Mouse (Mus musculus) midbrain, embryonic 12.5 days (tissue): Measurements from ENCODE around the gene Klhl21. TPM values are rescaled to one million over a fixed set of nuclear protein-coding genes. Genes with fewer than 3 reads are reported as not detected.

ENCODE experiments used
- ATAC-seq: fragments of 200-750 bp; cut with Nextera tagmentation; 2 replicates; pipeline ENCODE4 v1.8.0; 2017; ENCODE audit warnings: low read depth, moderate TSS enrichment, moderate library complexity; ENCODE audit not compliant: low FRiP score
- H3K27ac ChIP-seq: fragments of 300-500 bp; sonication (generic); replicated peaks from 2 replicates; pipeline ENCODE4 v1.5.1; 2016; ENCODE audit warnings: mild to moderate bottlenecking
- H3K27me3 ChIP-seq: fragments of 300-500 bp; sonication (generic); 2 replicates; pipeline ENCODE4 v1.6.1; 2016; ENCODE audit warnings: mild to moderate bottlenecking
- H3K36me3 ChIP-seq: fragments of 300-500 bp; sonication (generic); 2 replicates; pipeline ENCODE4 v1.6.1; 2016
- H3K4me1 ChIP-seq: fragments of 300-500 bp; sonication (generic); 2 replicates; pipeline ENCODE4 v1.6.1; 2016
- H3K4me2 ChIP-seq: fragments of 300-500 bp; sonication (generic); replicated peaks from 2 replicates; pipeline ENCODE4 v1.6.1; 2016; ENCODE audit warnings: mild to moderate bottlenecking, moderate library complexity
- H3K4me3 ChIP-seq: fragments of 300-500 bp; sonication (generic); 2 replicates; pipeline ENCODE4 v1.5.1; 2016; ENCODE audit warnings: mild to moderate bottlenecking
- H3K9ac ChIP-seq: fragments of 300-500 bp; sonication (generic); replicated peaks from 2 replicates; pipeline ENCODE4 v1.6.1; 2016; ENCODE audit warnings: mild to moderate bottlenecking, moderate library complexity
- H3K9me3 ChIP-seq: fragments of 300-500 bp; sonication (generic); 2 replicates; pipeline ENCODE4 v1.6.1; 2016; ENCODE audit warnings: mild to moderate bottlenecking
- WGBS: fragments of 180-500 bp; shearing (Covaris S2); methylation state at CpG from one replicate; pipeline ENCODE4 v1.1.7; 2016; 5-methylcytosine and 5-hydroxymethylcytosine counted together
- polyA plus RNA-seq: library from polyadenylated mRNA; unstranded; fragments of >200 nt; fragmentation: Nextera tagmentation; extraction: Ambion mirVana; gene quantifications from 2 replicates; pipeline ENCODE4 v1.2.1, GENCODE M21; 2016

The Klhl21 gene
- 4.7 and 5.4 TPM in 2 replicates for polyA plus RNA-seq

DNA sequence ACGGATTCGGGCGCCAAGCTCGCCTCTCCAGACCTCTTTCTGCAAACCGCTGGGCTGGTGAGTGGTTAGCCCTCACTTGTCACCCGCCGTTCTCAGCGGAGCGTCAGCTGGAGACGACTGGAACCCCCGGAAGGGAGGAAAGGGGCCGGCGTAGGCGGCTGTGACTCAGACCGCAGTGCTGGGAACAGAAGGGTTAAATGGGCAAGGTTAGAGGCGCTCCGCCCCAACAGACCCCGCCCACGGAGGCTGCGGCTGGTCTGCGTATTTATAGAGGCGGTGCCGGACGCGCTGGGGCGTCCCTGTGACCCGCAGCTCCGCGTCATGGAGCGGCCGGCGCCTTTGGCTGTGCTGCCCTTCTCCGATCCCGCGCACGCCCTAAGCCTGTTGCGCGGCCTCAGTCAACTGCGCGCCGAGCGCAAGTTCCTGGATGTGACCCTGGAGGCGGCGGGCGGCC, at the start of gene Klhl21:
TSS of gene Klhl21 (plus strand) at position 182 of the 454 bp plus-strand sequence.
- Histone ChIP-seq H3K4me3 (peak within 1 kb of the TSS; percentile 69), H3K4me2 (peak within 1 kb of the TSS; percentile 100), H3K9ac (peak within 1 kb of the TSS; percentile 61), H3K36me3 (no peaks in the 10 kb centered on the region), H3K27me3 (peaks cover 52% of the 10 kb centered on the region), H3K4me1 (peaks cover 33% of the 10 kb centered on the region), H3K9me3 (no peaks in the 10 kb centered on the region), H3K27ac (peak within 1 kb of the TSS; percentile 56)
- peak; percentile 83 for ATAC-seq
- under 1% methylated on average over 45 of the region's 45 CpGs for WGBS

DNA sequence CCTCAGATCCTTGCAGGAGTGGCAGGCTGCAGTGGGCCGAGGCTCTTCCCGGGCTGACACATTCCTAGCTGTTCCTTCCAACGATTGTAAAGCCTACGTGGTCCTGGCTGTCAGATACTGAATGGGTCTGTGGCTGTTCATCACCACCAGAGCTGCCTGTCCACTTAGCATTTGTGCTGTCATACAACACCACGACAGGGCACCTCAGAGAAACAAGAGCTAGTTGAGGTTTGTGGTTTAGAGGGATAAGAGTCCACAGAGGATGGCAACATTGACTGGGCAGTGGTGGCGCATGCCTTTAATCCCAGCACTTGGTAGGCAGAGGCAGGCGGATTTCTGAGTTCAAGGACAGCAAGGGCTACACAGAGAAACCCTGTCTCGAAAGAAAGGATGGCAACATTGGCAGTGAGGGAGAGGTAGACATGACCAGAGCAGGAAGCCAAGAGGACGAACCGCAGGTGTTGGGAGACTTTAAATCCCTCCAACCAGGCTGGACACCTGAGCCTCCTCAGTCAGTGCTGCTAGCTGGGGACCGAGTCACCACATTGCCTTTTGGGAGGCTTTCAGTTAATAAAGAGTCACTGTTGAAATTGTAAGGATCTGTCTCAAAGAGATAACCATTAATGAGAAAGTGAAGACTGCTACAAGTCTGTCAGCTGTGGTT, 48.6 kb upstream of the Klhl21 start:
- H3K27me3 ChIP-seq = no peaks in the 10 kb centered on the region
- no peak overlapping the region for H3K4me2 ChIP-seq
- no peak overlapping the region for H3K27ac ChIP-seq
- ATAC-seq = no peak
- peaks cover 87% of the 10 kb centered on the region for H3K36me3 ChIP-seq
- H3K4me3 ChIP-seq = no peak overlapping the region
- 94% methylated on average over 11 of the region's 11 CpGs for WGBS
- no peaks in the 10 kb centered on the region for H3K9me3 ChIP-seq
- H3K4me1 ChIP-seq = no peaks in the 10 kb centered on the region
- no peak overlapping the region for H3K9ac ChIP-seq

DNA sequence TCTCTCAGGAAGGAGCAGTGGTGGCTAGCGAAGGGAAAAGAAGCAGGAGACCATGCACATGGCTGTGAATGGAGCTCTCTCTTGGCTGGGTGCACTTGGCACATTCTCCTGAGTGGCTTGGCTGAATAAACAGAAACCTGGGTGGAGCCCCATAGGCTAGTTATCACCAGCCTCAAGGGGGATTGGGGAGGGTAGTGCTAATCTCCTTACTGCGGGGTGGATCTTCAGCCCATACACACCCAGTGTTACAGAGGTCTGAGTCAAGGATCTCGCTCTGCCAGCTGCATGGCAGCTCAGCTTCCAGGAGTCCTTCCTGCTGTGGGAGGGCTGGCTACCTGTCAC, 48.1 kb upstream of the Klhl21 start:
- no peaks in the 10 kb centered on the region for H3K4me1 ChIP-seq
- ATAC-seq = no peak
- no peak overlapping the region for H3K4me2 ChIP-seq
- WGBS = 96% methylated on average over 3 of the region's 3 CpGs
- no peak overlapping the region for H3K4me3 ChIP-seq
- H3K36me3 ChIP-seq = peaks cover 86% of the 10 kb centered on the region
- no peaks in the 10 kb centered on the region for H3K9me3 ChIP-seq
- no peaks in the 10 kb centered on the region for H3K27me3 ChIP-seq
- no peak overlapping the region for H3K9ac ChIP-seq
- no peak overlapping the region for H3K27ac ChIP-seq

DNA sequence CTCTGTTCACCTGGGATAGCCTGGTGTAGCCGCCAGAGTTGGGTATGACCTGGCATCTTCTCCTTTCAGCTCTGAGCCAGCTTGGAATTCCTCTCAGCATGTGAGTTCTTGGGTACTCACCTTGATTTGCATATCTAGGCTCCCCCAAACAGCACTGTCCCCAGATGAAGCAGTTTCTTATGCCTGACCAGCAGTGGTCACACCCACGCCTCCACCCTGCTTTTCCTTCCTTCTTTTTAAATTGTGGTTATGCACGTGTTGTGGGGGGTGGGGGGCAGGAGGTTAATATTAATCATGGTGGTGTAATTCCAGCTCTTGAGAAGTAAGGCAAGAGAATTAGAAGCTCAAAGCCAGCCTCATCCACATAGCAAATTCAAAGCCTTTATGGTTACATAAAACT, 45.8 kb upstream of the Klhl21 start:
- Histone ChIP-seq H3K9me3 (no peaks in the 10 kb centered on the region), H3K4me3 (no peak overlapping the region), H3K9ac (no peak overlapping the region), H3K27me3 (no peaks in the 10 kb centered on the region), H3K4me2 (no peak overlapping the region), H3K27ac (no peak overlapping the region), H3K36me3 (peaks cover 72% of the 10 kb centered on the region), H3K4me1 (no peaks in the 10 kb centered on the region)
- WGBS = 88% methylated on average over 3 of the region's 3 CpGs
- ATAC-seq = no peak

DNA sequence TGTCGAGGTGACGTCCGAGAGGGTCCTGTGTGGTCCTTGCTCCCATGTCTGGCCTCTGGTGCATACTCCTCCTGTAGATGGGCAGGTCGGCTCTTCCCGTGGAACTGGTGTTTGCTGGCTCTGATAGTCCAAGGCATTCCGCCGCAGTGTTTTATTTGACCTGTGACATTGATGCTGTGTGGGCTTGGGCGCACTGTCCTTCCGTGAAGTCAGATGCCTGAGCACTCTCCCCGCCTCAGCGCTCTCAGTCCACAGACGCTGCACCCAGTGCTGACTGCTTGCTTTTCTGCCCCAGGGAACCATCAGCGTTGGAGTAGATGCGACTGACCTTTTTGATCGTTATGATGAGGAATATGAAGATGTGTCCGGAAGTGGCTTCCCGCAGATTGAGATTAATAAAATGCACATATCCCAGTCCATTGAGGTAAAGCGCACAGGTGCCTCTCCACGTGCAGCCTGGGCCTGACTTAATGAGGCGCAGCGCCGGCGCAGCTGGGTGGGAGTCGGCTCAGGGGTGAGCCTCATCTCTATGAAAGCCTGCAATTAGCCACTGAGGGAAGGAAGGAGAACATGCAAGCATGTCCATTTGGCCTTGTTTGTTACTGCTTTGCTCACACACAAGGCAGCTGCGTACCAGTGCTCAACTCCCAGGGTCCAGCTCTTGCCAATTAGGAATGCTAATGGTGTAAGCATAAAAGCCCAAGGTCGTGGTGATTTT, 40.2 kb upstream of the Klhl21 start:
- 87% methylated on average over 26 of the region's 26 CpGs for WGBS
- Histone ChIP-seq H3K27me3 (no peaks in the 10 kb centered on the region), H3K36me3 (peaks cover 58% of the 10 kb centered on the region), H3K4me2 (no peak overlapping the region), H3K9ac (no peak overlapping the region), H3K4me3 (no peak overlapping the region), H3K27ac (peak overlapping the region; percentile 22; the same call in 1 of the 2 replicates), H3K9me3 (no peaks in the 10 kb centered on the region), H3K4me1 (no peaks in the 10 kb centered on the region)
- ATAC-seq = peak; percentile 38; the same call in 1 of the 2 replicates

DNA sequence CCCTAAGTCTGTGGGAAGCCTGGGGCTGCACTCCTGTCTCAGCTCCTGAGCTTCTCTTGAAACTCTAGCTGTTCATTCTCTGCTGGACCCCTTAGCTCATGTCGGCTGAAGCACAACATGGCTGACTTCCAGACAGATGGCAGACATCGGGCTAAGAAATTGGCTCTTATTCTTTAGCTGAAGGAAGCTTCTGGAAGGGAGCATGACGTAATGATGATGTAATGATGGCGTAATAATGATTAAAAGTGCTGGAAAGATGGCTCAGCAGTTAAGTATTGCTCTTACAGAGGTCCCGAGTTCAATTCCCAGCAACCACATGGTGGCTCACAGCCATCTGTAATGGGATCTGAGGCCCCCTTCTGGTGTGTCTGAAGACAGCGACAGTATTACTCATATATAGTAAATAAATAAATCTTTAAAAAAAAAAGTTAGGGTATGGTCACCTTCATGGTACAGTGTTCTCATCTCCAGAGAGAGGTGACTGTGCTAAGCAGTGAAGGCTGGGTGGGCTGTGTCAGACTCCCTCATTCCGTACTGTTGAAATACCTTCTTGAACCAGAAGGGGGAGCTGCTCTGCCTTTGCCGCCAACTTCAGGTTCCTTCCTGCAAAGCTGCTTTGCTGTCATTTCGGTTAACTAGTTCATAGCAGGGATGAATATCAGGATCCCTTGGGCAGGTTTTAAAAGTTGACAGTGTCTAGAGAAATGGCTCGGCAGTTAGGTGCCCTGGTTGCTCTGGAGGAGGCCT, 36.2 kb upstream of the Klhl21 start:
- H3K4me2 ChIP-seq = no peak overlapping the region
- 0 out of 2 replicates have a peak, but pooled peaks cover 3% of the 10 kb centered on the region for H3K9me3 ChIP-seq
- 78% methylated on average over 10 of the region's 10 CpGs for WGBS
- H3K27me3 ChIP-seq = no peaks in the 10 kb centered on the region
- no peak overlapping the region for H3K27ac ChIP-seq
- H3K4me3 ChIP-seq = no peak overlapping the region
- H3K36me3 ChIP-seq = peaks cover 70% of the 10 kb centered on the region
- ATAC-seq = no peak
- H3K4me1 ChIP-seq = no peaks in the 10 kb centered on the region
- no peak overlapping the region for H3K9ac ChIP-seq

DNA sequence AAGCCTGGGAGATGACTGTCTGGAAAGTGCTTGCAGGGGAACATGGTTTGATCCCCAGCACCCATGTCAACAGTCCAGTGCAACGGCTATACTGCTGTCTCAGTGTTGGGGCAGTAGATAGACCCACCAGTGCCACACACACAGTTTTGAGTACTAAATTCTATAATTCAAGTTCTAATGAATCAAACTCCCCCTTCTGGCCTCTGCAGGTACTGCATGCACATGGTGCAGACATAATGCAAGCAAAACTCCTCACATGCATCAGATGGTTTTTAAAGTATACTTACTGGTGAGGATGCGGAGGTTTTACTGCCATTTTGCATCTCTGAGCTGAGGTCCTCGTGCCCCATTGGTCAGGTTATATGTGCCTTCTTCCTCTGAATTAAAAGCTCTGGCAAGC, 33.2 kb upstream of the Klhl21 start:
- WGBS = 90% methylated on average over 3 of the region's 3 CpGs
- peaks cover 72% of the 10 kb centered on the region for H3K36me3 ChIP-seq
- no peaks in the 10 kb centered on the region for H3K27me3 ChIP-seq
- H3K4me1 ChIP-seq = no peaks in the 10 kb centered on the region
- no peak overlapping the region for H3K4me2 ChIP-seq
- H3K4me3 ChIP-seq = no peak overlapping the region
- 0 out of 2 replicates have a peak, but pooled peaks cover 3% of the 10 kb centered on the region for H3K9me3 ChIP-seq
- H3K9ac ChIP-seq = no peak overlapping the region
- H3K27ac ChIP-seq = no peak overlapping the region
- ATAC-seq = no peak

DNA sequence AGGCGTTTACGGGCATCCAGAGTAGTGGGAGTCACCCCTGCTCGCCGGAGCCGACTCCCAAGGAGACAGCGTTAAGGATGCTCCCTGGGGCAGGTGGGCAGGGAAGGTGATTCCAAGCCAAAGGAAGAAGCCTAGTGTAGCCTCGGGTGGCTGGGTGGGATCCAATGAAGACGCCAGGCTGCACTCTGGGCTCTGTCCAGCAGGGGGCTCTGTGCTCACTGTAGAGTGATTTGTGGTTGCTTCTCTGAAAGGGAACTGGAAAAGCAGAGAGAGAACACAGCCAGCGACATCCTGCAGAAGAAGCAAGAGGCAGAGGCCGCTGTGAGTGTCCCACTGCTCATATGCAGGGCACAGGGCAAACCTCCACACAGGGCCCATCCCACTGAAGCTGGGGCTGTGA, 30.9 kb upstream of the Klhl21 start:
- Histone ChIP-seq H3K4me1 (peaks cover 3% of the 10 kb centered on the region; the same call in 1 of the 2 replicates), H3K36me3 (peaks cover 81% of the 10 kb centered on the region), H3K27ac (no peak overlapping the region), H3K4me3 (no peak overlapping the region), H3K4me2 (no peak overlapping the region), H3K9me3 (0 out of 2 replicates have a peak, but pooled peaks cover 3% of the 10 kb centered on the region), H3K9ac (no peak overlapping the region), H3K27me3 (no peaks in the 10 kb centered on the region)
- ATAC-seq = peak; percentile 7; the same call in 1 of the 2 replicates
- 47% methylated on average over 10 of the region's 10 CpGs for WGBS

DNA sequence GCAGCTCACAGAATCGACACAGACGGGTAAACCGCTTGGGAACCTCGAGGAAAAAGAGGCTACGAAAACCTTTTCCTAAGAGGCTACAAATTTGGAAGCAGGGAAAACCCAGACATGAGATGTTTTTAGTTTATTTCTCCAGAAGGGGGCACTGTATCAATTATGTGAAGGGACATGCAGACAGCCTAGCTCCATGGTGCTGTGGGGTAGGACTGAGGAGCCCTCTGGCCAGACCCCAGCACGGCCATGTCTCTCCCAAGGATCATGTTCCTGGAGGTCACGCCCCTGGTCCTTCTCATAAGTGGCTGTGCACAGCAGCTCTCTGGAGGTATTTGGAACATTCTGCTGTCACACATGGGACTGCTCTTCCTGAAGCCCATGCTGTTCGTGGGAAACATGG, 27.9 kb upstream of the Klhl21 start:
- no peak overlapping the region for H3K27ac ChIP-seq
- no peaks in the 10 kb centered on the region for H3K27me3 ChIP-seq
- no peak overlapping the region for H3K9ac ChIP-seq
- no peaks in the 10 kb centered on the region for H3K9me3 ChIP-seq
- peaks cover 55% of the 10 kb centered on the region for H3K36me3 ChIP-seq
- no peak overlapping the region for H3K4me2 ChIP-seq
- 77% methylated on average over 8 of the region's 8 CpGs for WGBS
- peaks cover 3% of the 10 kb centered on the region; the same call in 1 of the 2 replicates for H3K4me1 ChIP-seq
- no peak overlapping the region for H3K4me3 ChIP-seq
- ATAC-seq = no peak

DNA sequence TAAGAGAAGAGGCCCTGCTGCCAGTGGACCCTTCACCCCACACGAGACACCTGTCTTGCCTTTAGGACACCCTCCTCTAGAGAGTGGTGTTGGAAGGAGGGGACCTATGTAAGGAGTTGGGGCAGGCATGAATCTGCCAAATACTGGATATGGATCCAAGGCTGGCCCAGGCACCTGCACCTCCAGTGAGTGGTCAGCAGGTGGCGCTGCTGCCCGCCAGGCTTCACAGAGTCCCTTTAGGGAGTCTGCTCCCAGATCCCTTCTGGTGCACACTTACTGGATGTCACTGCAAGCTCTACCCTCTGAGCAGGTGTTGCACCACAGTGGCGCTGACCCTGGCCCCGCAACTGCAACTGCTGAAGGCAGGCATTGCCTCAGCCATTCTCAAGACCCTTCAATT, 27.2 kb upstream of the Klhl21 start:
- Histone ChIP-seq H3K27me3 (no peaks in the 10 kb centered on the region), H3K9me3 (no peaks in the 10 kb centered on the region), H3K4me3 (no peak overlapping the region), H3K9ac (no peak overlapping the region), H3K4me1 (peaks cover 5% of the 10 kb centered on the region; the same call in 1 of the 2 replicates), H3K27ac (no peak overlapping the region), H3K4me2 (no peak overlapping the region), H3K36me3 (peaks cover 49% of the 10 kb centered on the region)
- 12% methylated on average over 5 of the region's 5 CpGs for WGBS
- peak; percentile 70 for ATAC-seq

DNA sequence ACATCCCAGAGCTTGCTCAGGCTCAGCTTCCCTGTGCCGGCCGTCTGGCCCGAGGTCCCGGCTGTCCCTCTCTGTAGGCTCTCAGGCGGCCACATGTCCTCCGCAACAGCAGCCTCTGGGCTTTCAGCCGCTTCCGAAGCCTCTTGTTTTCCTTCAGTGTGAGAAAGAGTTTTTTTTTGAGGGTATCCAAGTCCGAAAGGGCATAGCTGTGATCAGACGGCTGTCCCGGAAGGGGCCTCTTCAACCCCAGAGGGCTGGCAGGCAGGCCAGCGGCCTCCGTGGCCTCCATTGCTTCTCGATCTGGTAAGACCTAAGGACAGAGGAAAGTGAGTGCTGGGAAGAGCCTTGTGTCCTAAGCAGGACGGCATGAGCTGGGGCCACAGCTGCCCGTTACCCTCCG, 25.6 kb upstream of the Klhl21 start:
- Histone ChIP-seq H3K4me1 (peaks cover 18% of the 10 kb centered on the region), H3K9ac (no peak overlapping the region), H3K4me2 (no peak overlapping the region), H3K4me3 (no peak overlapping the region), H3K36me3 (peaks cover 40% of the 10 kb centered on the region), H3K27me3 (no peaks in the 10 kb centered on the region; the same call in 1 of the 2 replicates), H3K9me3 (no peaks in the 10 kb centered on the region), H3K27ac (no peak overlapping the region)
- no peak for ATAC-seq
- 58% methylated on average over 17 of the region's 17 CpGs for WGBS

DNA sequence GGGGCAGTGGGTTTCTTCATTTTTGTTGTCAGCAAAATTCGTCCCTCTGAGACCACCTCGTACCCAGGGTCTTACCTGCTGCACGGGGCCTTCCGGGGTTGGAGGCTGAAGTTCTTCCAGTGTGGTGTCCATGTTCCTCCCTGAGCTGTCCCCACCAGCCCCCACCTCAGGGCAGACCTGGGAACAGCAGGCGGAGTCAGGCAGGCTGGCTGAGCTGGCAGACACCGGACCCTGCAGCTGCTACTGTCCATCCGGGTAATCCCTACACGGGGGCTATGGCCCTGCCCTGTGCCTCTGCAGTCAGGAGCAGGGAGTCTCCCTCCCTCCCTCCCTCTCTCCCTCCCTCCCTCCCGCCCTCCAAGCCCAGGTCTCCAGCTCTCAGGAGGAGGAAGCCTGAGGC, 25.0 kb upstream of the Klhl21 start:
- 25% methylated on average over 9 of the region's 9 CpGs for WGBS
- Histone ChIP-seq H3K4me2 (no peak overlapping the region), H3K9ac (0 out of 2 replicates have a peak overlapping the region, but pooled peaks have one; percentile 4), H3K4me1 (peaks cover 21% of the 10 kb centered on the region), H3K27me3 (no peaks in the 10 kb centered on the region; the same call in 1 of the 2 replicates), H3K9me3 (no peaks in the 10 kb centered on the region), H3K27ac (no peak overlapping the region; the same call in 1 of the 2 replicates), H3K36me3 (peaks cover 39% of the 10 kb centered on the region), H3K4me3 (no peak overlapping the region)
- peak; percentile 17; the same call in 1 of the 2 replicates for ATAC-seq
